Mouse (Mus musculus) ES-Bruce4 (cell line): ENCODE data around the gene A930017K11Rik.

Source experiments
- CTCF ChIP-seq: IDR thresholded peaks from one replicate; pipeline ENCODE4 v1.8.1; 2011; ENCODE audit warnings: low read depth, low read length
- EP300 ChIP-seq: IDR thresholded peaks from 2 replicates; pipeline ENCODE4 v1.6.1; 2011; ENCODE audit warnings: low read depth, low read length; ENCODE audit not compliant: insufficient read depth
- POLR2A ChIP-seq: IDR thresholded peaks from one replicate; pipeline ENCODE4 v1.8.1; 2011; ENCODE audit warnings: low read length; ENCODE audit not compliant: insufficient read depth

DNA sequence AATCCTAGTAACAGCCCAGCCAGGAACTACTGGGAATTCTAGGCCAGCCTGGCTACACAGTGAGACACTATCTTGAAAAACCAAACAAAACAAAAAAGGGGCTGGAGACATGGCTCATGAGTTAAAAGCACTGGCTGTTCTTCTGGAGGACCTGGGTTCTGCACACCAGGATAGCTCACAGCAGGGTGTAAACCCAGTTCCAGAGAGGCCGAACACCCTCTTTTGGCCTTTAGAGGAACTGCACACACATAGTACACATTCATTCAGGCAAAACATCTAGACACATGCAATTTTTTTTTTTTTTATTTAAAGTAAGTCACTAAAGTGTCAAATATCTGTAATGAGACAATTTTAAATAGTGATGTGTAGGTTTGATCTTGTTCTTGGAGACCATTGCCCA is 52.2 kb downstream of the A930017K11Rik start:
- TF ChIP-seq POLR2A, result no peak
- no peak for TF ChIP-seq CTCF
- no peak for TF ChIP-seq EP300
